Mouse (Mus musculus): ENCODE data around the gene Vgf.

- no peak for TF ChIP-seq EP300 (IDR thresholded peaks at IDR 0.05; ENCODE audit: low read depth)
- no peak for TF ChIP-seq CTCF (IDR thresholded peaks at IDR 0.05; ENCODE audit: low read depth)
Measured at GRCm38 (mm10) chr5:137039453-137039852, 13.3 kb downstream of the Vgf start.
